Mouse (Mus musculus): ENCODE measurements around the gene Gm21958. TPM values are rescaled to one million over a fixed set of nuclear protein-coding genes. Genes with fewer than 3 reads are reported as not detected.
A peak's percentile ranks its signal among the peaks of the same experiment; 100 is the strongest.
"Not testable (repeated sequence)": the region's sequence is repeated elsewhere in the genome, so short reads cannot be mapped to it uniquely, and the experiment has no call there.

Gm21958 gene
- total and polyA plus RNA-seq, 2 experiments from 2014 or later = not detected

DNA sequence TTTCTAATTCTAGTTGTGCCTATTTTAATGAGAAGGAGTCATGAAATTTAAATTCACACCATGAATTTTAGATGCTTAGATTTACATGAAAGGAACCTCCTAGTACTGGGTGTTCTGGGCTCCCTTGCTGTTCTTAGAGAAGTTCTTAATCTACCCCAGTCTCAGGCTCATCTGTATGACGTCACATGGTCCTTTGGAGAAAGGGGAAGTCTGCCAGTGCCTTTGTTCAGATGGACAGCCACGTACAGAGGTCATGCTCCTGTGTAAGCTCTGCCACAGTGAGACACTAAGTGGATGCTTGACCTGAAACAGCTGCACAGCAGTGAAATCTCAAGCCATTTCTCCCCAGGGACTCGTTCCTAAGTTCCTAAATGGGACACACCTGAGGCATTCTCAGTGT, 4.8 kb upstream of the Gm21958 start:
- Histone ChIP-seq H3K36me3 (replicated peaks; ENCODE audit: control insufficient read depth, insufficient read depth, low read length) (peaks cover 84% of the 10 kb centered on the region), H3K9me3 (replicated peaks; ENCODE audit: control insufficient read depth, low read length) (no peaks in the 10 kb centered on the region), H3K4me3 (ENCODE audit: low read depth, low read length) (no peak overlapping the region), H3K4me1 (ENCODE audit: control insufficient read depth, insufficient read depth) (peaks cover 4% of the 10 kb centered on the region; the same call in 1 of the 2 replicates), H3K27me3 (ENCODE audit: control insufficient read depth, insufficient read depth, low read length) (no peaks in the 10 kb centered on the region), H3K4me2 (ENCODE audit: low read depth, low read length) (no peak overlapping the region), H3K9ac (replicated peaks; ENCODE audit: low read depth, low read length) (no peak overlapping the region), H3K27ac (ENCODE audit: low read depth) (no peak overlapping the region)
- no peak for ATAC-seq (ENCODE audit: insufficient read depth, low read depth)
- WGBS = 66% methylated on average over 3 of the region's 3 CpGs
- DNase-seq (ENCODE audit: low spot score) = no peak
- no peak for TF ChIP-seq EP300 (IDR thresholded peaks at IDR 0.05; ENCODE audit: low read depth)
- TF ChIP-seq CTCF (IDR thresholded peaks at IDR 0.05; ENCODE audit: low read depth) = no peak

DNA sequence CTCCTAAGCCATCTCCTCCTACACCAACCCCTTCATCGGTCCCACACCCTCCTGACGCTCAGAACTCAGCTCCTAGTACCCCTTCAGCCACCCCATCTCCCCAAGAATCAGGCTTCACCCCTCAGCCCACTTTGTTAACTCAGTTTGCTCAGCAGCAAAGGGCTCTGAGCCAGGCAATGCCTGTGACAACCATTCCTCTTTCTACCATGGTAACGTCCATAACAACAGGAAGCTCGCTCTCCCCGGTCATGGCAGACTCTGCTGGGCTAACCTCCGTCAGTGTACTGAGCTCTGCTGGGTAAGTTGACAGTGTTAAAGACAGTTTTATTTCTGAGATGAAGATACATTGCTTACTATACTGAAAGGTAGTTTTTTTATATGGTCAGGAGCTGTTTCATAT, 3.2 kb upstream of the Gm21958 start:
- Histone ChIP-seq H3K9ac (replicated peaks; ENCODE audit: low read depth, low read length) (no peak overlapping the region), H3K27me3 (ENCODE audit: control insufficient read depth, insufficient read depth, low read length) (no peaks in the 10 kb centered on the region), H3K4me2 (ENCODE audit: low read depth, low read length) (no peak overlapping the region)

DNA sequence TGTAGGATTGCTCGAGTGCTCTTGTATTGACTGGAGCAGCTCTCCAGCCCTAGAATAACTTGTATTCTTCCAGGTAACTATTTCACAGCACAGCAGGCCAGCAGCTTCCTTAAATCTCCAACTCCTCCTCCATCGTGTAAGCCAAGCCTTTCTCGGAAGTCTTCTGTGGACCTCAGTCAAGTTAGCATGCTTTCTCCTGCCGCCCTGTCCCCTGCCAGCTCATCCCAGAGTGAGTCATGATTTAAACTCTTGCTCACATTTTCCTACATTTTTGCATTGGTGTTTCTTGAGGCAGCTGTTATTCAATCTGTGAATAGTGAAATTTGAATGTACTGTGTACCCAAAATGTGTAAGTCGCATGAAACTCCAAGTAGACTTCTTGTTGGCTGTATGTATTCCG, 1.3 kb upstream of the Gm21958 start:
- H3K9ac ChIP-seq (replicated peaks; ENCODE audit: low read depth, low read length) = no peak overlapping the region
- DNase-seq (ENCODE audit: low spot score) (no peak), ATAC-seq (ENCODE audit: insufficient read depth, low read depth) (no peak)
- no peaks in the 10 kb centered on the region for H3K9me3 ChIP-seq (replicated peaks; ENCODE audit: control insufficient read depth, low read length)
- peaks cover 79% of the 10 kb centered on the region for H3K36me3 ChIP-seq (replicated peaks; ENCODE audit: control insufficient read depth, insufficient read depth, low read length)
- no peak overlapping the region for H3K4me3 ChIP-seq (ENCODE audit: low read depth, low read length)
- H3K27ac ChIP-seq (ENCODE audit: low read depth) = no peak overlapping the region
- no peaks in the 10 kb centered on the region for H3K4me1 ChIP-seq (ENCODE audit: control insufficient read depth, insufficient read depth)
- no peaks in the 10 kb centered on the region for H3K27me3 ChIP-seq (ENCODE audit: control insufficient read depth, insufficient read depth, low read length)
- no peak for TF ChIP-seq CTCF (IDR thresholded peaks at IDR 0.05; ENCODE audit: low read depth)
- TF ChIP-seq EP300 (IDR thresholded peaks at IDR 0.05; ENCODE audit: low read depth) = no peak
- H3K4me2 ChIP-seq (ENCODE audit: low read depth, low read length) = no peak overlapping the region
- 85% methylated on average over 6 of the region's 6 CpGs for WGBS

More for the DNA sequence above, 3.2 kb upstream of the Gm21958 start:
- DNase-seq (ENCODE audit: low spot score) (no peak), ATAC-seq (ENCODE audit: insufficient read depth, low read depth) (no peak)
- H3K4me1 ChIP-seq (ENCODE audit: control insufficient read depth, insufficient read depth) = no peaks in the 10 kb centered on the region
- peaks cover 78% of the 10 kb centered on the region for H3K36me3 ChIP-seq (replicated peaks; ENCODE audit: control insufficient read depth, insufficient read depth, low read length)
- WGBS = 84% methylated on average over 6 of the region's 6 CpGs
- H3K9me3 ChIP-seq (replicated peaks; ENCODE audit: control insufficient read depth, low read length) = no peaks in the 10 kb centered on the region
- TF ChIP-seq EP300 (IDR thresholded peaks at IDR 0.05; ENCODE audit: low read depth) (no peak), CTCF (IDR thresholded peaks at IDR 0.05; ENCODE audit: low read depth) (no peak)
- H3K27ac ChIP-seq (ENCODE audit: low read depth) = no peak overlapping the region
- H3K4me3 ChIP-seq (ENCODE audit: low read depth, low read length) = no peak overlapping the region

DNA sequence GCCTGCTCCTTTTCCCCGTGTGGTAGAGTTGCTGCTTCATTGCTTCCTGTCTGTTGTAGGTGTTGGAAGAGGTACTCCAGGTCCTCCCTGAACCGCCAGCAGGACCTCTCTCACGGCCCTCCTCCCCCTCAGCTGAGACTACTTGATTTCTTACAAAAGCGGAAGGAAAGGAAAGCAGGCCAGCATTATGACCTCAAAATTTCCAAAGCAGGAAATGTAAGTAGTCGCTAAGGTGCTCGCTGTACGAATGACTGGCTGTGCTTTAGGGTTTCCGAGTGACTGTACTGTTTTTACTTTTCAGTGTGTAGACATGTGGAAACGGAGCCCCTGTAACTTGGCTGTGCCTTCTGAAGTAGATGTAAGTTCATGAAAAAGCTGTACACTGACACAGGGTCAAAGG, 5.2 kb downstream of the Gm21958 start:
- Histone ChIP-seq H3K27me3 (ENCODE audit: control insufficient read depth, insufficient read depth, low read length) (no peaks in the 10 kb centered on the region), H3K36me3 (replicated peaks; ENCODE audit: control insufficient read depth, insufficient read depth, low read length) (peaks cover 87% of the 10 kb centered on the region), H3K27ac (ENCODE audit: low read depth) (no peak overlapping the region), H3K4me3 (ENCODE audit: low read depth, low read length) (no peak overlapping the region), H3K9me3 (replicated peaks; ENCODE audit: control insufficient read depth, low read length) (no peaks in the 10 kb centered on the region), H3K9ac (replicated peaks; ENCODE audit: low read depth, low read length) (no peak overlapping the region), H3K4me1 (ENCODE audit: control insufficient read depth, insufficient read depth) (no peaks in the 10 kb centered on the region), H3K4me2 (ENCODE audit: low read depth, low read length) (no peak overlapping the region)
- DNase-seq (ENCODE audit: low spot score) (no peak), ATAC-seq (ENCODE audit: insufficient read depth, low read depth) (no peak; the same call in 1 of the 2 replicates)
- no peak for TF ChIP-seq CTCF (IDR thresholded peaks at IDR 0.05; ENCODE audit: low read depth)
- TF ChIP-seq EP300 (IDR thresholded peaks at IDR 0.05; ENCODE audit: low read depth) = no peak
- WGBS = 55% methylated on average over 9 of the region's 9 CpGs

DNA sequence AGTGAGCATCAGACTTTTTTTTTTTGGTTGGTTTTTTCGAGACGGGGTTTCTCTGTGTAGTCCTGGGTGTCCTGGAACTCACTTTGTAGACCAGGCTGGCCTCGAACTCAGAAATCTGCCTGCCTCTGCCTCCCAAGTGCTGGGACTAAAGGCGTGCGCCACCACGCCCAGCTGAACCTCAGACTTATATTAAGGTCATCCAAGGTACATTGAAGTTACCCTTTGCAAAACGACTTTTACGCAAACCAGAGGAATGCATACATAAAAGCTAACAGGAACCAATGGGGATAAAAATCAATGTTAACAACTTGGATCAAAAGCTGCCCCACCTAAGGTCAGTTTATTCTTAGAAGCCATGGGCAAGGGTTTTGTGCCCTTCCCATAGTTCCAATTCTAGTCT, 10.0 kb downstream of the Gm21958 start:
- ATAC-seq (ENCODE audit: insufficient read depth, low read depth); H3K27me3 ChIP-seq (ENCODE audit: control insufficient read depth, insufficient read depth, low read length); H3K9me3 ChIP-seq (replicated peaks; ENCODE audit: control insufficient read depth, low read length); H3K27ac ChIP-seq (ENCODE audit: low read depth); DNase-seq (ENCODE audit: low spot score); H3K4me1 ChIP-seq (ENCODE audit: control insufficient read depth, insufficient read depth); H3K4me2 ChIP-seq (ENCODE audit: low read depth, low read length); H3K9ac ChIP-seq (replicated peaks; ENCODE audit: low read depth, low read length); H3K4me3 ChIP-seq (ENCODE audit: low read depth, low read length): not testable (repeated sequence)
- peaks cover 78% of the 10 kb centered on the region for H3K36me3 ChIP-seq (replicated peaks; ENCODE audit: control insufficient read depth, insufficient read depth, low read length)
- 97% methylated on average over 8 of the region's 8 CpGs for WGBS

DNA sequence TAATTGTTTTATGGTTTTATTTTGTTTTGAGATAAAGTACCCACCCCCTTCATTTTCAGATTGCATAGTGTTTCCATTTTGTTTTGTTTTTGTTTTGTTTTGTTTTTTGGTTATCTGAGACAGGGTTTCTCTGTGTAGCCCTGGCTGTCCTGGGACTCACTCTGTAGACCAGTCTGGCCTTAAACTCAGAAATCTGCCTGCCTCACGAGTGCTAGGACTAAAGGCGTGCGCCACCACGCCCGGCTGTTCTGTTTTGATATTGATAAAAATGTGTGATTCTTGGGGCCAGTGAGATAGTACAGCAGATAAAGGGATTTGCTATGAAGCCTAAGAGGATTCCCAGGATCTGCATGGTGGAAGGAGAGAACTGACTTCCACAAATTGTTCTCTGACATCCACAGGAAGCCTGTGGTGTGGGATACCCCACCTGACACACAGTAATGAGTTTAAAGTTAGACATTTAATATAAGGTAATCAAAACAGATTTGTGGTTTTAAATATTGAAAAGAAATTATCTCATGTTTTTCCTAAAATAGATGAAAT, 14.3 kb downstream of the Gm21958 start:
- Histone ChIP-seq H3K4me3 (ENCODE audit: low read depth, low read length) (no peak overlapping the region), H3K9me3 (replicated peaks; ENCODE audit: control insufficient read depth, low read length) (no peaks in the 10 kb centered on the region), H3K27ac (ENCODE audit: low read depth) (no peak overlapping the region), H3K4me1 (ENCODE audit: control insufficient read depth, insufficient read depth) (no peaks in the 10 kb centered on the region), H3K36me3 (replicated peaks; ENCODE audit: control insufficient read depth, insufficient read depth, low read length) (peaks cover 73% of the 10 kb centered on the region), H3K9ac (replicated peaks; ENCODE audit: low read depth, low read length) (no peak overlapping the region), H3K27me3 (ENCODE audit: control insufficient read depth, insufficient read depth, low read length) (no peaks in the 10 kb centered on the region), H3K4me2 (ENCODE audit: low read depth, low read length) (no peak overlapping the region)
- 48% methylated on average over 5 of the region's 5 CpGs for WGBS
- no peak for TF ChIP-seq CTCF (IDR thresholded peaks at IDR 0.05; ENCODE audit: low read depth)
- peak; percentile 52; the same call in 1 of the 2 replicates for TF ChIP-seq EP300 (IDR thresholded peaks at IDR 0.05; ENCODE audit: low read depth)
- ATAC-seq (ENCODE audit: insufficient read depth, low read depth) (no peak), DNase-seq (ENCODE audit: low spot score) (no peak)

Measured in heart, postnatal 0 days (tissue).